Mouse (Mus musculus): ENCODE results near the gene Wnt7b.

Wnt7b gene

GRCm38 (mm10) chr15:85582356-85582910 is at the start of gene Wnt7b:
Wnt7b (minus strand) TSS chr15:85582473.
- no peak for DNase-seq (ENCODE audit: extremely low read depth, low read depth)

GRCm38 (mm10) chr15:85631591-85631990 is 49.3 kb upstream of the Wnt7b start:
- DNase-seq (ENCODE audit: extremely low read depth, low read depth), result no peak

DNA sequence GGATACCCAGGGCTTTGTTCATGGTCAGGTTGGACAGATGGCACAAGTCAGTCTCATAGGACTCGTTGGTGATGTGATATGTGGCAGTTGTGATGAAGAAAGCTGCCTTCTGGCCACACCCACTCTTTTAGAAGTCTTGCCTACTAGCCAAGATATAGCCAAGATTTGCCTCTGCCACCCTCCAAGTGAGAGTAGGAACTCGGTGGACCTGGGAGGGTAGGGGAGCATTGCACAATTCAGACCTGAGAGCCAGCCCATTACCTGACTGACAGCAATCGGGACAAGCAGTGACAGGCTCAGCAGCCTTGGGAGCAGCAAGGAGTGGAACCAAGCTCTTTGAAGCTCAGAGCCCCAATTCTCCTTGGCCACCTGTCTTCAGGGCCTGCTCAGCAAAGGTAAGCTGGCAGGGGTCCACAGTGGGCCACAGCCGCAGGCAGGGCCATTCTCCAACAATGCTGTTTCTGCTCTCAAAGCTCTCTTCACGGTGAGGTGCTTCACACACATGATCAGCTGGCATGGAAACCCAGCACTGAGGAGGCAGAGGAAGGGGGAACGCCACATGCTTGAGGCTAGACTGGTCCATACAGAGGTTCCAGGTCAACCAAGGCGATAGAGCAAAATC is 47.8 kb upstream of the Wnt7b start:
- no peak for DNase-seq (ENCODE audit: extremely low read depth, low read depth)

DNA sequence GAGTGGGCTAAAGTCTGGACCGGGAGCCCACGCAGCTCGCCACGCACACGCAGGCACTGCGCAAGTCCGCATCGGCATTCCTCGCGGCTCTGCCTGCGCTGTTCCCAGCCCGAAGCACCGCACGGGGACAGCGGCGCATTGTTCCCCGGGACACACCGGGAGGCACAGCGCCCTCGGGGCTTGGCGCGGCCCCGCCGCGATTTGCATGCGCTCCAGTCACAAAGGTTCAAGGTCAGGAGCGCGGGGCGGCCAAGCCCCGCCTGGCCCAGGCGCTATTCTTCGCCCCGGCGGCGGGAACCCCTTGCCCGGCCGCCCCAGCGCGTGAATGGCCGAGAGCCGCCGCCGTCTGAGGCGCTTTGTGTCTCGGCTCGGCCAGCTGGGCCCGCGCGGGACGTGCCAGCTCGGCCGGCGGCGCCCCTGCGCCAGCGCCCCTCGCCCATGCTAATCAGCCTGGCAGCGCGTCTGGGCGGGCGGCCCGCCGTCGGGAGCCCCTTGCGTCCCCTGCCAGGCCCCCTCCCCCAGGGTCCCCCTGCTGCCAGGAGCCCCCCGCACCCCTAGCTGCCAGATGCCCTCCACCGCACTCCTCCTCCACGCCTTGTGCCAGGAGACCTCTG is 43.5 kb upstream of the Wnt7b start:
- no peak for DNase-seq (ENCODE audit: extremely low read depth, low read depth)

DNA sequence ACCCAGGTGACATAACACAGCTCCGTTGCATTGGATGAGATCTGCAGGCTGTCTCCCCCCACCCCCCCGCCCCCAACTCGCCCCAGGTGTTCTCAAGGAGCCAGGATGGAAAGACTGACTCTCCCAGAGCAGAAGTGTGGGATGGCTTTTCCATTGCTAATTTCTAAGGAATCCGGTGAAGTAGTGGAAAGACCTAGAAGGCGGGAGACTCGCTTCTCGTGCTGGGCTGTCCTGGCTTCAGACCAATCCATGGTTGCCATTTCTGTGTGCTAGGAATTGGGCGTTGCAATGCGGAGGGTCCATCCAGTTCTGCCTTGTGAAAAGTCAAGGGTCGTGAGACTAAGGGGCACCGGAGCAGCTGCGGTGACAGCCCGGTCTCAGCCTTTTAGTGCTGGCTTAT is 39.9 kb upstream of the Wnt7b start:
- DNase-seq (ENCODE audit: extremely low read depth, low read depth), result no peak

DNA sequence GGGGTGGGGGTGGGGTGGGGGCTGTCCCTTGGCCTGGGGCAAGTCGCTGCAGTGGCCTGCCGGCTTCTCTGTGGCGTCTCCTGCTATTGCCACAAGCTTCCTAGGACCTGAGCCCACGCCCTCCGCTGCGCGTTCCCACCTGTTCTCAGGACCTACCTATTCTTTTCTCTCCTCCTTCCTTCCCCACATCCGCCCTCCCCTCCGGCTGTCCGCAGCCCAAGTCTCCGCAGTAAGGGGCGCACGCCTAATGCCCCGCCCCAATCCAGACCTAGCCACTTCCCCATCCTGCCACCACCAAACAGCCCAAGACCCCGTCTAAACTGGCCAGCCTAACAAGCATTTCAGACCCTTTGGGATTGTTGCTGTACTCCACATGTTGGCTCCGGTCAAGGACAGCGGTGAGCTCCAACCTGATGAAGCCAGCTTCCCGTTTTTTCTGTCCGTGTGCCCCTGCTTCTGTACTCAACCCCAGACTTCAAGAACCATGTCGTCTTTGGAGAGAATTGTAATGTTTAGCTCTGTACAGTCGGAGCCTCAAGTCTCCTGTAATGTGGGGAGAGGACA is 33.3 kb upstream of the Wnt7b start:
- DNase-seq (ENCODE audit: extremely low read depth, low read depth), result no peak

- no peak for DNase-seq (ENCODE audit: extremely low read depth, low read depth)
Measured at GRCm38 (mm10) chr15:85615075-85615474, 32.8 kb upstream of the Wnt7b start.

DNA sequence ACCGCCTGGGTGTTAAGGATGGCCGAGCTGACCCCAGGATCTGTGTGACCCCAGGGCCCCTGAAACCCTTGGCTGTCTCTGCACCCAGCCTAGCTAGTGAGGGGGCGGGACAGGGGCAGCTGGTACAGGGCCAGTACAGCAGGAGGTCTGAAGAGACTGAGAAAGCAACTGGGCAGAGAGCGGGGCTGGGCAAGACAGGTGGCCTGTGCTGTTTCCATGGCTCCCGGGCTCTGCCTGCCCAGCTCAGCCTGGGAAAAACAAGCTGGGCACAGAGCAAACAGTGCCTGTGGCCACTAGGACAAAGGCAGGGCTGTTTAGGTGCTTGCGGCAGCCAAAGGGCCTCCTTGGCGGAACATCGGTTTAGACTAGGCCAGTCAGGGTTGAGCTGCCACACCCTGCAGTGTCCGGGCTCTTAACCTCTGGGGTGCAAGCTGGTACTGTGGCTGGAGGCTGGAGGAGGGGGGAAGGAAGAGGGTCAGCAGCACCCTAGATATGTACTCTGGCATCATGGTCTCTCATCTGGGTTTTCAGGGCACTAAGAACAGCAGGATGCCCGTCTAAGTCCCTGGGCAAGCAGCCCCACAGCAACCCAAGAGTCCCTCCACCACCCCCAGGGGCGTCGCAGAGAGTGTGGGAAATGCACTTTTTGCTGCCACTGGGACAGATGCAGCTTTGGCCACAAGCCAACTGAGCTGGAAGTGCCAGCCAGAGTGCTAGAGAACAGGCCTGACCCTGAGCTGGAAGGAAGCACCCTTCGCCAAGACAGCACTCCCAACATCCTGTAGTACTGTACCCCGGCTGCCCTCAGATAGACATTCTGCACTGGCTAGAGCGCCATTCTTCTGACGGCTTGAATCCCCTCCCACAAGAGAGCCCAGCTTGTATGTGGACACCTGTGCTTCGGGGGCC is 31.3 kb upstream of the Wnt7b start:
- no peak for DNase-seq (ENCODE audit: extremely low read depth, low read depth)

DNA sequence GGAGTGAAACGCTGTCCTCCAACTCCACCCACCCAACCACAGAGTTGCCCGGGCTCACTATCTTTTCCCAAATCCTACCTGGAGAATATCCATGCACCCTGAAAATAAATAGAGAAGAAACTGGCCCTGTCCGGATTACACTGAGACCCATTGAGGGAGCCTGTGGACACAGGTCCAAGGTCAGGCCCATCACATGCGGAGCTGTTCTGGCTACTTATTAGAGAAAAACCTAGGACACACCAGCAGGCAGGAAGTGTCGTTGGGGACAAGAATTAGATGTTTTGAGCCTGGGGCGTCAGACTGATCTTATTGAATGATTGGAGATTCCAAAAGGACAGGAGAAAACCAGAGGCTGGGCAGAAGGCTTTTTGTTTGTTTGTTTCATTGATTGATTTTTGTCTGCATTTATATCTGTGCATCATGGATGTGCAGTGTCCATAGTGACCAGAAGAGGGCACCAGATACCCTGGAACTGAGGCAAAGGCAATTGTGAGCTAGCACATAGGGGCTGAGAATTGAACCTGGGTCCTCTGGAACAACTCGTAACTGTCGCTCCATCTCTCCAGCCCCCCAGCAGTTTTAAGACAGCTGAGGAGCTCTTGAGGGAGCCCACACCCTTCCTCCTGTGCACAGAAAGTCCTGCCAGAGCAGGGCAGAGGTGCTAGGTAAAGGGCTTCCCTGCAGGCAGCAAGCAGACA is 30.5 kb upstream of the Wnt7b start:
- DNase-seq (ENCODE audit: extremely low read depth, low read depth), result no peak

- no peak for DNase-seq (ENCODE audit: extremely low read depth, low read depth)
Measured at GRCm38 (mm10) chr15:85611701-85612520, 29.6 kb upstream of the Wnt7b start.

- no peak for DNase-seq (ENCODE audit: extremely low read depth, low read depth)
Measured at GRCm38 (mm10) chr15:85610618-85611218, 28.4 kb upstream of the Wnt7b start.

DNA sequence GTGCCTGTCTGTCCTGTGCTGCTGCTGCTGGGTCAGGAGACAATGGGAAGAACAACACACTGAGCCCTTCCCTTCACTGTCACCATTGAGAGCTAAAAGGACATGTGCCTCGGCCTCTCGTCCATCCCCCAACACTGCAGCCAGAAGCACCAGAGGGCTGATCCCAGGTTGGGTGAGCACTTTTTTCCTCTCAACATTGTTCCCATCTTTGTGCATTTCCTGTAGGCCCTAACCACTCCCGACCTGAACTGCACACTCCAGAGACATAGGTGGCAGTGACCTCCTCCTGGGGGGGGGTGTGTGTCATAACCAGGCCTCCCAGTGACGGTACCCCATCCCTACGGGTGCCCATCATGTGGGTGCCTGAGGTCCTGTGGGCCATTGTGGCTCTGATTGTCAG is 27.8 kb upstream of the Wnt7b start:
- DNase-seq (ENCODE audit: extremely low read depth, low read depth), result no peak

DNA sequence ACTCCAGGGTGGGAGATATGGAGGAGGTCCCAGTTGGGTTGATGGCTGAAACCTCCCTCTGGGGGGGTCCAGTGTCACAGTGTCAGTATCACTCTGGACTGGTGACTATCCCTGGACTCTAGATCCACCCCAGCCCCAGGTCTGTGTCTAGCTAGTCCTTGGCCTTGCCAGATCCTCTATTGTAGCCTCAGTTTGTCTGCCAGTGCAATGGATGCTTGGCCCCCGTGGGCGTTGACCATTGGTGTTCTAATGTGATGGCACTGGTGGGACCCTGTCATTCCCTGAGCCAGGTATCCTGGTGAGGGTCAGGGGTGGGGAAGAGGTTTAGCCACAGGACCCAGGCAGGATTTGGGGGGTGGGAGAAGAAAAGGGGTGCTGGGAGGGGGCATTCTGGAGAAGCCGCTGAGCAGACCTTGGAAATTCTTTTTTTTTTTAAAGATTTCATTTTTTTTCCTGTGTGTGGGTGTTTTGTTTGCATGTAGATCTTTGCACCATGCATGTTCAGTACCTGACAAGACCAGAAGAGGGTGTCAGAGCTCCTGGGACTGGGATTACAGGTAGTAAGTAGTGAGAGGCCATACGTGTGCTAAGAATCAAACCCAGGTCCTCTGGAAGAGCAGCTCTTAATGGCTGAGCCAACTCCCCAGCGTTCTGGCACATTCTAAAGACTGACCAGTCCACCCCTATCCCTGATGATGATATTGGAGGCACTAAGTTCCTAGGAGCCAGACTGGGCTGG is 27.2 kb upstream of the Wnt7b start:
- no peak for DNase-seq (ENCODE audit: extremely low read depth, low read depth)

GRCm38 (mm10) chr15:85605962-85606610 is 23.8 kb upstream of the Wnt7b start:
- DNase-seq (ENCODE audit: extremely low read depth, low read depth), result no peak

- no peak for DNase-seq (ENCODE audit: extremely low read depth, low read depth)
Measured at GRCm38 (mm10) chr15:85604938-85605337, 22.7 kb upstream of the Wnt7b start.

- DNase-seq (ENCODE audit: extremely low read depth, low read depth), result no peak
Measured at GRCm38 (mm10) chr15:85604507-85604906, 22.2 kb upstream of the Wnt7b start.

GRCm38 (mm10) chr15:85603422-85603821 is 21.1 kb upstream of the Wnt7b start:
- no peak for DNase-seq (ENCODE audit: extremely low read depth, low read depth)

- no peak for DNase-seq (ENCODE audit: extremely low read depth, low read depth)
Measured at GRCm38 (mm10) chr15:85602733-85603132, 20.5 kb upstream of the Wnt7b start.

DNA sequence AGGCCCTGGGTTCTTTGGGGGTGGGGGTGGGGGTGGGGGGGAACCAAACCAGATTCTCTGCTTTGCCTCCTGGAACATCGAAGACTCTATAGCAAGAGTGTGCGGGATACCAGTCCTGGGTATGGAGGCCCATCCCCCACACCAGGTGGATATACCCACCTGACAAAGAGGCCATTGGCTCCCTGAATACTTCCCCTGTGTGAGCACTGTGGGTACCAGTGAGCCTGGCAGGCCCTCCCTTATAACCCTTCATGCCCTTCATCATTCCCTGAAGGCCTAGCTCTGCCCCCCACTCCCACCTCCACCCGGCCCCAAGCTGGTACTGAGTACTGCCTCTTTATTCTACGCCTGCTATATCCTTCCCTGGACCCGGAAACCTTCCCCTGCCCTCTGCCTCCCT is 19.7 kb upstream of the Wnt7b start:
- no peak for DNase-seq (ENCODE audit: extremely low read depth, low read depth)
